Mouse (Mus musculus) liver, postnatal 0 days (tissue): Measurements from ENCODE around the gene Pde4b. TPM values are rescaled to one million over a fixed set of nuclear protein-coding genes. Genes with fewer than 3 reads are reported as not detected.

Experiments
- ATAC-seq: fragments of 200-750 bp; cut with Nextera tagmentation; 2 replicates; pipeline ENCODE4 v1.8.0; 2017; ENCODE audit warnings: mild to moderate bottlenecking, moderate library complexity
- DNase-seq: peaks from one replicate; pipeline ENCODE4 v3.0.0-alpha.2; 2016
- H3K27ac ChIP-seq: fragments of 300-500 bp; sonication (generic); 2 replicates; pipeline ENCODE4 v1.5.1; 2014; ENCODE audit warnings: antibody characterized with exemption, moderate library complexity, mild to moderate bottlenecking, low read depth
- H3K27me3 ChIP-seq: fragments of 300-500 bp; sonication (generic); 2 replicates; pipeline ENCODE4 v1.6.1; 2014; ENCODE audit warnings: low read length, control low read depth, mixed read lengths; ENCODE audit not compliant: insufficient read depth
- H3K36me3 ChIP-seq: fragments of 300-500 bp; sonication (generic); replicated peaks from 2 replicates; pipeline ENCODE4 v1.6.1; 2014; ENCODE audit warnings: mild to moderate bottlenecking, control low read depth, low read length, moderate library complexity, mixed read lengths; ENCODE audit not compliant: insufficient read depth
- H3K4me1 ChIP-seq: fragments of 300-500 bp; sonication (generic); 2 replicates; pipeline ENCODE4 v1.6.1; 2014; ENCODE audit warnings: antibody characterized with exemption, mild to moderate bottlenecking, control low read depth; ENCODE audit not compliant: insufficient read depth
- H3K4me2 ChIP-seq: fragments of 300-500 bp; sonication (generic); 2 replicates; pipeline ENCODE4 v1.6.1; 2014; ENCODE audit warnings: low read depth, mild to moderate bottlenecking, low read length, moderate library complexity, mixed read lengths
- H3K4me3 ChIP-seq: fragments of 300-500 bp; sonication (generic); 2 replicates; pipeline ENCODE4 v1.5.1; 2014; ENCODE audit warnings: low read depth, low read length
- H3K9ac ChIP-seq: fragments of 300-500 bp; sonication (generic); replicated peaks from 2 replicates; pipeline ENCODE4 v1.6.1; 2014; ENCODE audit warnings: mild to moderate bottlenecking, moderate library complexity
- H3K9me3 ChIP-seq: fragments of 300-500 bp; sonication (generic); 2 replicates; pipeline ENCODE4 v1.6.1; 2016; ENCODE audit warnings: mild to moderate bottlenecking, control low read depth, low read length, mixed read lengths
- CTCF ChIP-seq: sonication (generic); IDR thresholded peaks from 2 replicates; pipeline ENCODE4 v1.5.1; 2016; ENCODE audit warnings: antibody characterized with exemption, low read depth
- EP300 ChIP-seq: IDR thresholded peaks from 2 replicates; pipeline ENCODE4 v1.6.1; 2016; ENCODE audit warnings: antibody characterized with exemption, low read depth, mild to moderate bottlenecking
- WGBS: fragments of 180-500 bp; shearing (Covaris S2); extraction: QIAGEN DNeasy Blood & Tissue Kit; methylation state at CpG from one replicate; pipeline ENCODE4 v1.1.7; 2014; ENCODE audit not compliant: insufficient replicate concordance; 5-methylcytosine and 5-hydroxymethylcytosine counted together
- polyA plus RNA-seq: library from polyadenylated mRNA; unstranded; fragments of >200 nt; fragmentation: Nextera tagmentation; extraction: Ambion mirVana; gene quantifications from 2 replicates; pipeline ENCODE4 v1.2.1, GENCODE M21; 2015

Gene Pde4b
- polyA plus RNA-seq, 1 experiment from 2014 or later: 3.7 TPM

GRCm38 (mm10) chr4:102577636-102578035 is 490.3 kb downstream of the Pde4b start:
- 66% methylated on average over 14 of the region's 14 CpGs for WGBS
- Histone ChIP-seq H3K27me3 (no peaks in the 10 kb centered on the region), H3K4me1 (peaks cover 54% of the 10 kb centered on the region), H3K4me2 (no peak overlapping the region), H3K9ac (no peak overlapping the region), H3K4me3 (no peak overlapping the region), H3K27ac (no peak overlapping the region), H3K9me3 (no peaks in the 10 kb centered on the region), H3K36me3 (peaks cover 10% of the 10 kb centered on the region)
- TF ChIP-seq CTCF (no peak), EP300 (no peak)
- DNase-seq (peak; percentile 10), ATAC-seq (no peak)

DNA sequence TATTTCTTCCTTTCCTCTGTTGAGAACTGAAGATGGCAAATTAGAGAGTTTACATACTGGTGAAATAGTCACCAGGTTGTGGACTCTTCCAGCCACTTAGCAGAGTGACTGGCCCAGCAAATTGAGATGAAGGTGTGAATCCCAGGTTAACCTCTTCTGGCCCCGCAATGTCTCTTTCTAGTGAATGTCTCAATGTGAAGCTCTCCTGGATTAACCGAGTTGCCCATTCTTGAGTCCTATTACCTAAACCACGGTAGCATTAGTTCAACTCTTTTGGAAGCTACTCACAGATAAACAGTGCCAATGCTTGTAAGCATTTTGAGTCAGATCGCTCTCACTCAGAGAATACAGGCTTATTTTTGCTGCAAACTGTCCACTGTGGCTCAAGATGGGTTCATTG is 491.7 kb downstream of the Pde4b start:
- Histone ChIP-seq H3K4me1 (peaks cover 45% of the 10 kb centered on the region), H3K9ac (no peak overlapping the region), H3K36me3 (peaks cover 10% of the 10 kb centered on the region), H3K4me3 (no peak overlapping the region), H3K4me2 (no peak overlapping the region), H3K27ac (no peak overlapping the region), H3K27me3 (no peaks in the 10 kb centered on the region), H3K9me3 (no peaks in the 10 kb centered on the region)
- no peak for ATAC-seq
- no peak for DNase-seq
- no peak for TF ChIP-seq CTCF
- TF ChIP-seq EP300: no peak
- 75% methylated on average over 4 of the region's 4 CpGs for WGBS

DNA sequence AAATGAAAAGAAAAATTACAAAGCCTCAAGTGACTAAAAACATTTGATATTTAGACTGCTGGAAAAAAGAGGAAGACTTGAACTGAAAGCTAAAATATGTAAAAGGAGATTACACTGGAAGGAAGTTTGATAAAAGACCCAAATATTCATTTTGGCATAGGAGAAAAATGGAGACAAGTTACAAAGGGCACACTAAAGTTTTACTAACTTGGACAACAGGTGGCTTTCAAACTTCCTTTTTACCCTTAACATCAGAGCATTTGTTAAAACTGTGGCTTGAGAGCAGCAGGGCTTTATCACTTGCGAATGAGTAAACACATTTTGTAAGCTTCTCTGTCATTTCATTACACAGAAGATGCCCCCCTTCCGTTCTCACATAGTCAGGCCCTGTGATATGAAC is 492.4 kb downstream of the Pde4b start:
- no peaks in the 10 kb centered on the region for H3K9me3 ChIP-seq
- no peak overlapping the region for H3K9ac ChIP-seq
- no peak overlapping the region for H3K27ac ChIP-seq
- H3K27me3 ChIP-seq: no peaks in the 10 kb centered on the region
- H3K4me3 ChIP-seq: no peak overlapping the region
- peaks cover 42% of the 10 kb centered on the region for H3K4me1 ChIP-seq
- WGBS: 18% methylated on average over 2 of the region's 2 CpGs
- DNase-seq (peak; percentile 8), ATAC-seq (no peak)
- H3K4me2 ChIP-seq: no peak overlapping the region
- H3K36me3 ChIP-seq: peaks cover 9% of the 10 kb centered on the region
- TF ChIP-seq EP300 (no peak), CTCF (no peak)

DNA sequence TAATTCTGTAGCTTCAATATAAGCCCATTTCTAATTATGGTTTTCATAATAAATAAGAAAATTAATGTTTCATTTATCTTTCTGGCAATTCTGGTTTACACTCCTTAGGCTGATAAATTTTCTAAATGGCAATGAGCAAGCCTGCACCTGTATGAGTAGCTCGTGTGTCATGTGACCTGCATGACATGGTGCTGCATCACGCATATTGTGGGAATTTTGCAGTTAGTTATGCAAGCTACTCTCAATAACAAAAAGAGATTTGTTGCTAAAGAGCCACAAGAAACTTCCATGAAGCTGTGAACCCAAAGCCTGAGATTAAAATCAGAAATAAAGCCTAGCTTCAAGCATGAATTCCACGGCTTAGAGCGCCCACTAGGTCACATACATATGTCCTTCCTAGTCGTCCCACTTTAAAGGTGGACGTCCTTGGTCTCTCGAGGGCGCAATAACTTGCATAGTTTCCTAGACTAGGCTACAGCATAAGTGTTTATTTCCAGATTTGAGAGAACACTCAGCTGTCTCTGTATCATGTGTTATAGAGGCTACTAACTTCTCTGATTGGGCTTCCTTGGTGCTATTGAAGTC is 494.9 kb downstream of the Pde4b start:
- Histone ChIP-seq H3K9me3 (no peaks in the 10 kb centered on the region), H3K9ac (no peak overlapping the region), H3K27me3 (no peaks in the 10 kb centered on the region), H3K36me3 (no peaks in the 10 kb centered on the region; the same call in 1 of the 2 replicates), H3K4me1 (peaks cover 38% of the 10 kb centered on the region), H3K4me3 (no peak overlapping the region), H3K4me2 (no peak overlapping the region), H3K27ac (no peak overlapping the region)
- WGBS: 83% methylated on average over 8 of the region's 8 CpGs
- ATAC-seq (no peak), DNase-seq (no peak)
- TF ChIP-seq CTCF: no peak

GRCm38 (mm10) chr4:102582963-102583362 is 495.6 kb downstream of the Pde4b start:
- H3K27ac ChIP-seq: no peak overlapping the region
- DNase-seq (no peak), ATAC-seq (no peak)
- H3K9me3 ChIP-seq: no peaks in the 10 kb centered on the region
- TF ChIP-seq EP300: no peak
- no peak for TF ChIP-seq CTCF
- H3K36me3 ChIP-seq: no peaks in the 10 kb centered on the region
- no peak overlapping the region for H3K4me2 ChIP-seq
- no peaks in the 10 kb centered on the region for H3K27me3 ChIP-seq
- 74% methylated on average over 6 of the region's 6 CpGs for WGBS
- no peak overlapping the region for H3K9ac ChIP-seq
- peaks cover 36% of the 10 kb centered on the region for H3K4me1 ChIP-seq
- H3K4me3 ChIP-seq: no peak overlapping the region

GRCm38 (mm10) chr4:102583469-102583868 is 496.1 kb downstream of the Pde4b start:
- Histone ChIP-seq H3K27me3 (no peaks in the 10 kb centered on the region), H3K4me2 (no peak overlapping the region), H3K36me3 (no peaks in the 10 kb centered on the region), H3K9ac (no peak overlapping the region), H3K4me3 (no peak overlapping the region), H3K4me1 (peaks cover 38% of the 10 kb centered on the region), H3K9me3 (no peaks in the 10 kb centered on the region), H3K27ac (no peak overlapping the region)
- TF ChIP-seq EP300: no peak
- TF ChIP-seq CTCF: no peak
- 61% methylated on average over 3 of the region's 3 CpGs for WGBS
- DNase-seq (no peak), ATAC-seq (no peak)
